Mouse (Mus musculus): ENCODE data around the gene Klf16.

DNA sequence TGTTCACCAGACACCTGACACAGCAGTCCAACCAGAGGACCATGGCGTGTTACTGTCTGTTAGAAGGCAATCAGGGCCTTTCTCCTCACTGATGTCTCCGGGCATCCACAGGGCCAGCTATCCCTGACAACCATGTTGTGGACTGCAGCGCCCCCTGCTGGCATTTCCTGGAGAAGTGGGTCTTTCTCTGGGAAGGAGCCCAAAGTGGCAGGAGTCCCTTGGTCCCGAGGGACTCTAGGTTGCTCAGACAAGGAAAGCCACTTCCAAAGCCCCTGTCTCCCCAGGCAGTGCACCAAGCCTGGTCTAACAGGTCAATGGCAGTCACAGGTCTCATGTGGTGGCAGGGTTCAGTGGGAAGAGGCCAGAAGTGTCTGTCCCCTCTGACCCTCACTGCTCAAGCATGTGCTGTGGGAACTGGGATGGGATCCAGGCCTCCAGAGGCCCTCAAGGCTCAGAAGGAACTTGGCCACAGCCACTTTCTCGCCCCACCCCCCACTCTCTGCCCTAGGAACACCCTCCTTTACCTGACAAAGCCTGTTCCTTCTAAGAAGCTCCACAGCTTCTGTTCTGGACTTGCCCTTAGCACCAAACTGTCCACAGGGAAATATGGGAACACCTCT lies 19.7 kb downstream of the Klf16 start:
- peak; percentile 73; the same call in 1 of the 2 replicates for TF ChIP-seq CTCF (IDR thresholded peaks at IDR 0.05; ENCODE audit: insufficient read depth, low read depth, low read length)
- TF ChIP-seq POLR2A (IDR thresholded peaks at IDR 0.05; ENCODE audit: insufficient read depth, low read depth, low read length): no peak
